Mouse (Mus musculus) megakaryocyte, embryonic 14.5 days (primary cell): ENCODE measurements around the gene Exoc1.

Experiments used
- FLI1 ChIP-seq: IDR thresholded peaks from 2 replicates; pipeline ENCODE4 v1.6.1; 2012; ENCODE audit warnings: low read length, inconsistent platforms, mixed read lengths
- GATA1 ChIP-seq: IDR thresholded peaks from 3 replicates; pipeline ENCODE4 v1.6.1; 2012; ENCODE audit warnings: mixed read lengths, low read length, inconsistent platforms, borderline replicate concordance

DNA sequence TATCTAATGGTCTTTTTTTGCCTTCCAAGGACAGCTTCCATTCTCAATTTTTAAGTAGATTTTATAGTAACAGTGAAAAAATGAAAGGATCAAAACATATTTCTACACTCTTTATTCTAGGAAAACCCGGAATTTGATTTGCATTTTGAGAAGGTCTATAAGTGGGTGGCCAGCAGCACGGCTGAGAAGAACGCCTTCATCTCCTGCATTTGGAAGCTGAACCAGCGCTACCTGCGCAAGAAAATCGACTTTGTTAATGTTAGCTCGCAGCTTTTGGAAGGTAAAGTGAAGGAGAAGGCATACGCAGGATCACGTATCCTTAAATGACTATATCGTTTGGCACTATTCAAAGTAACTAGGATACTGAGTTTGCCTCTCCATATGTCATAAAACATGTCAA is 8.5 kb downstream of the Exoc1 start:
- TF ChIP-seq GATA1 (no peak), FLI1 (no peak)
